Mouse (Mus musculus) thymus, postnatal 4 days (tissue): ENCODE data around the gene Dlg3.

Experiments
- DNase-seq: peaks from one replicate; pipeline ENCODE4 v3.0.0; 2021

Gene Dlg3

GRCm38 (mm10) chrX:100797851-100798527, 30.5 kb downstream of the Dlg3 start:
- DNase-seq, result no peak

GRCm38 (mm10) chrX:100800643-100801042, 33.1 kb downstream of the Dlg3 start:
- no peak for DNase-seq

GRCm38 (mm10) chrX:100802034-100802433, 34.5 kb downstream of the Dlg3 start:
- no peak for DNase-seq

GRCm38 (mm10) chrX:100811129-100811528, 43.6 kb downstream of the Dlg3 start:
- DNase-seq, result no peak

GRCm38 (mm10) chrX:100814139-100814538, 46.6 kb downstream of the Dlg3 start:
- DNase-seq, result no peak

- no peak for DNase-seq
Measured at GRCm38 (mm10) chrX:100815766-100816165, 48.2 kb downstream of the Dlg3 start.

- DNase-seq, result no peak
Measured at GRCm38 (mm10) chrX:100818681-100819080, 51.2 kb downstream of the Dlg3 start.

- no peak for DNase-seq
Measured at GRCm38 (mm10) chrX:100821149-100821548, 53.6 kb downstream of the Dlg3 start.

- no peak for DNase-seq
Measured at GRCm38 (mm10) chrX:100825557-100825956, 58.0 kb downstream of the Dlg3 start.

GRCm38 (mm10) chrX:100832806-100833205, 65.3 kb downstream of the Dlg3 start:
- DNase-seq, result no peak

- DNase-seq, result no peak
Measured at GRCm38 (mm10) chrX:100839211-100839610, 71.7 kb downstream of the Dlg3 start.
